Mouse (Mus musculus): ENCODE measurements around the gene Adamts14.

GRCm38 (mm10) chr10:61232858-61233567, 40.2 kb downstream of the Adamts14 start:
- no peak for TF ChIP-seq EP300 (IDR thresholded peaks at IDR 0.05; ENCODE audit: low read depth)
- TF ChIP-seq CTCF (IDR thresholded peaks at IDR 0.05; ENCODE audit: low read depth), result no peak

All from liver, embryonic 14.5 days (tissue).